Mouse (Mus musculus): ENCODE results near the gene Uba3. TPM values are rescaled to one million over a fixed set of nuclear protein-coding genes. Genes with fewer than 3 reads are reported as not detected.

Gene Uba3
- total RNA-seq, 2 experiments from 2014 or later: 75.9 to 78.9 TPM

DNA sequence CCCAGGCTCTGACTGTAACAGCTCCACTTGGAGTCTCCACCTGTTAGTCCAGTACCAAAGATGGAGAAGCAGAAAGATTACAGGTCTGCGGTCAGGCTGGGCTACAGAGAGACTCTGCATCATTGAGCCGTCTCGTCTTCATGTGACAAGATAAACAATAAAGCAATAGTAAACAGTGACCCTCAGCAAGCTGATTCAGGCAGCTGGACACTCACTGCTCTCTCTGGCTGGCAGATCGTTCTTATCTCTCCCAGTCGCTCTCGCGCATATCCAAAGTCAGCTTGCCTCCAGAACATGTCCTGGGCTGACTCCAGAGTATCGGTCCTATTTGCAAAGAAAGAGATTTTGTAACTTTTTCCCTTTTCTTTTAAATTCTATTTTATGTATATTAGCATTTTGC, 62.8 kb downstream of the Uba3 start:
- no peak for DNase-seq
- intact Hi-C loops (cut with DNase I): no loop called here

DNA sequence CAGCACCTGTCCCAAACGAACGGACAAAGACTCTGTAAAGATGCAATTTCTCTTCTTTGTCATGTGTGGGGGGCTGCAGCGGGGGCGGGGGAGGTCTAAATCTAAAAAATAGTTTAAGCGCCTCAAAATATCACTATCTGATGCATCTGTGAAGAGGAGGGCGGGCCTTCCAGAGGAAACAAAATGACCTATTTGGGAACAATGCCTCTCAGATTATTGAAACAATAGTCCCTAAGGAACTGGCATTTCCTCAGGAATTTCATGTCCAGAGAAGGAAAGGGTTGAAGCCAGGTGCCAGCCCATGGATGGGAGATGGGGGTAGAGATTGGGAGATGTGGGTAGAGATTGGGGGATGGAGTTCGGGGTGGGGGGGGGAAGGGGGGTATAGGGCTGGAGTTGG, 63.6 kb downstream of the Uba3 start:
- DNase-seq: no peak
- intact Hi-C loops (cut with DNase I): no loop called here

Other genes starting within 250 kb of the Uba3 start
- under 1 TPM; 0.50 to 0.70 TPM for gene Fam19a4, start 145.2 kb downstream of the Uba3 start, total RNA-seq (2021)
- 10 to 100 TPM; 32.4 to 38.5 TPM for gene Eogt, start 56.5 kb downstream of the Uba3 start, total RNA-seq (2021)
- 10 to 100 TPM; 47.4 to 51.6 TPM for gene Tmf1, start 26.5 kb downstream of the Uba3 start, total RNA-seq (2021)
- gene Arl6ip5, start 5.0 kb upstream of the Uba3 start, total RNA-seq (2021): 100 to 1,000 TPM; 150 to 152 TPM
- 1 to 10 TPM in 1 of 2 experiments, under 1 TPM in 1; 0.77 to 1.1 TPM for gene Lmod3, start 47.1 kb upstream of the Uba3 start, total RNA-seq (2021)

Data from left cerebral cortex, postnatal 4 days (tissue).